Mouse (Mus musculus): ENCODE data around the gene Clasp2. TPM values are rescaled to one million over a fixed set of nuclear protein-coding genes. Genes with fewer than 3 reads are reported as not detected.

The Clasp2 gene
- total and polyA plus RNA-seq, 3 experiments, result 28.7 to 209 (median 30.8) TPM

GRCm38 (mm10) chr9:113941103-113941805, 200.0 kb downstream of the Clasp2 start (continued):
- TF ChIP-seq UBTF (IDR thresholded peaks at IDR 0.05; ENCODE audit: borderline replicate concordance, insufficient read depth, low read depth, low read length), result no peak

DNA sequence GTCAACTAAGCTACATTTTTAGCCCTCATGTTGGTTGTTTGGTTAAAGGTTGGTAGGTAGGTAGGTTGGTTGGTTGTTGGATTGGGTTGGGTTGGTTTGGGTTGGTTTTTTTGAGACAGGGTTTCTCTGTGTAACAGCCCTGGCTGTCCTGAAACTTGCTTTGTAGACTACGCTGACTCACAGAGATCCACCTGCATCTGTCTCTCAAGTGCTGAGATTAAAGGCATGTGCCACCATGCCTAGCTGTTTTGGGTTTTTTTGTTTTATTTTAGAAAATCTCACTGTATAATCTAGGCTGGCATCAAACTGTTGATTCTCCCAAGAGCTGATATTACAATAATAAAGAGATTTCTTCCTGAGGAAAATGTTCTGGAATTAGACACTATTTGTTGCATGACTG, 202.1 kb downstream of the Clasp2 start:
- Histone ChIP-seq H3K27me3 (ENCODE audit: control insufficient read depth in 1 of 2, insufficient read depth in 2 of 2, low read length in 2 of 2) (no peaks in the 10 kb centered on the region), H3K9me3 (replicated peaks; ENCODE audit: insufficient read depth, low read length) (no peaks in the 10 kb centered on the region), H3K27ac (ENCODE audit: control insufficient read depth, low read depth, low read length) (no peak overlapping the region), H3K9ac (ENCODE audit: control insufficient read depth, low read depth, low read length, poor library complexity, severe bottlenecking) (no peak overlapping the region), H3K36me3 (ENCODE audit: control insufficient read depth in 1 of 2, insufficient read depth in 2 of 2, low read length in 2 of 2) (peaks cover 17 to 28% of the 10 kb centered on the region in 2 experiments), H3K79me2 (ENCODE audit: control insufficient read depth, insufficient read depth, low read length, poor library complexity) (peaks cover 62% of the 10 kb centered on the region), H3K4me1 (ENCODE audit: control insufficient read depth in 1 of 2, insufficient read depth in 2 of 2, low read length in 2 of 2) (peaks cover 16 to 24% of the 10 kb centered on the region in 2 experiments), H3K4me3 (ENCODE audit: control insufficient read depth in 1 of 2, insufficient read depth in 1 of 2, low read depth in 2 of 2, low read length in 2 of 2) (no peak overlapping the region)
- TF ChIP-seq CTCF (IDR thresholded peaks at IDR 0.05 in 2 of 3, conservative IDR thresholded peaks at IDR 0.05 in 1 of 3; ENCODE audit: control insufficient read depth in 1 of 3, insufficient read depth in 1 of 3, low read depth in 2 of 3, low read length in 3 of 3, poor library complexity in 1 of 3, severe bottlenecking in 1 of 3) (no peak), MYB (IDR thresholded peaks at IDR 0.05; ENCODE audit: low read depth, low read length) (no peak), ZKSCAN1 (IDR thresholded peaks at IDR 0.05; ENCODE audit: low read depth, low read length) (no peak), MAZ (IDR thresholded peaks at IDR 0.05; ENCODE audit: low read depth, low read length) (no peak), MAFK (IDR thresholded peaks at IDR 0.05; ENCODE audit: borderline replicate concordance, low read depth, low read length) (no peak), MXI1 (IDR thresholded peaks at IDR 0.05; ENCODE audit: low read depth, low read length) (no peak), ELF1 (IDR thresholded peaks at IDR 0.05; ENCODE audit: low read depth, low read length) (no peak), USF1 (IDR thresholded peaks at IDR 0.05; ENCODE audit: low read depth, low read length) (no peak), RCOR1 (IDR thresholded peaks at IDR 0.05; ENCODE audit: low read depth, low read length) (no peak), ZNF384 (IDR thresholded peaks at IDR 0.05; ENCODE audit: low read depth, low read length) (no peak), NELFE (IDR thresholded peaks at IDR 0.05; ENCODE audit: low read depth, low read length) (no peak), GABPA (IDR thresholded peaks at IDR 0.05; ENCODE audit: low read depth, low read length) (no peak), ZMIZ1 (IDR thresholded peaks at IDR 0.05; ENCODE audit: low read depth, low read length) (no peak)
- no peak for DNase-seq (ENCODE audit: low read depth, low spot score)

GRCm38 (mm10) chr9:113947216-113947615, 205.9 kb downstream of the Clasp2 start:
- no peak overlapping the region for H3K9ac ChIP-seq (ENCODE audit: control insufficient read depth, low read depth, low read length, poor library complexity, severe bottlenecking)
- DNase-seq (ENCODE audit: low read depth, low spot score), result no peak
- no peaks in the 10 kb centered on the region for H3K27me3 ChIP-seq (ENCODE audit: control insufficient read depth in 1 of 2, insufficient read depth in 2 of 2, low read length in 2 of 2)
- no peaks in the 10 kb centered on the region for H3K9me3 ChIP-seq (replicated peaks; ENCODE audit: insufficient read depth, low read length)
- peaks cover 0 to 4% of the 10 kb centered on the region in 2 experiments; a peak in 2 of 4 replicates for H3K4me1 ChIP-seq (ENCODE audit: control insufficient read depth in 1 of 2, insufficient read depth in 2 of 2, low read length in 2 of 2)
- no peak overlapping the region for H3K4me3 ChIP-seq (ENCODE audit: control insufficient read depth in 1 of 2, insufficient read depth in 1 of 2, low read depth in 2 of 2, low read length in 2 of 2)
- peaks cover 4 to 32% of the 10 kb centered on the region in 2 experiments for H3K36me3 ChIP-seq (ENCODE audit: control insufficient read depth in 1 of 2, insufficient read depth in 2 of 2, low read length in 2 of 2)
- H3K79me2 ChIP-seq (ENCODE audit: control insufficient read depth, insufficient read depth, low read length, poor library complexity), result peaks cover 36% of the 10 kb centered on the region
- TF ChIP-seq NELFE (IDR thresholded peaks at IDR 0.05; ENCODE audit: low read depth, low read length) (no peak), HCFC1 (IDR thresholded peaks at IDR 0.05; ENCODE audit: low read depth, low read length) (no peak), JUND (IDR thresholded peaks at IDR 0.05; ENCODE audit: low read depth, low read length) (no peak), ZNF384 (IDR thresholded peaks at IDR 0.05; ENCODE audit: low read depth, low read length) (no peak), TBP (IDR thresholded peaks at IDR 0.05; ENCODE audit: low read depth, low read length) (no peak)
- no peak overlapping the region for H3K27ac ChIP-seq (ENCODE audit: control insufficient read depth, low read depth, low read length)

All from MEL (cell line).